Mouse (Mus musculus) bone marrow, adult 2 months (tissue): ENCODE results near the gene Plekhg3.

Source experiments
- CTCF ChIP-seq: fragments of 200-500 bp; IDR thresholded peaks from 2 replicates; pipeline ENCODE4 v1.5.1; 2011; ENCODE audit warnings: low read length, control low read depth; ENCODE audit not compliant: control insufficient read depth, insufficient read depth
- POLR2A ChIP-seq: fragments of 200-500 bp; IDR thresholded peaks from 2 replicates; pipeline ENCODE4 v1.6.1; 2011; ENCODE audit warnings: low read depth, mild to moderate bottlenecking, control low read depth, low read length, borderline replicate concordance; ENCODE audit not compliant: control insufficient read depth

DNA sequence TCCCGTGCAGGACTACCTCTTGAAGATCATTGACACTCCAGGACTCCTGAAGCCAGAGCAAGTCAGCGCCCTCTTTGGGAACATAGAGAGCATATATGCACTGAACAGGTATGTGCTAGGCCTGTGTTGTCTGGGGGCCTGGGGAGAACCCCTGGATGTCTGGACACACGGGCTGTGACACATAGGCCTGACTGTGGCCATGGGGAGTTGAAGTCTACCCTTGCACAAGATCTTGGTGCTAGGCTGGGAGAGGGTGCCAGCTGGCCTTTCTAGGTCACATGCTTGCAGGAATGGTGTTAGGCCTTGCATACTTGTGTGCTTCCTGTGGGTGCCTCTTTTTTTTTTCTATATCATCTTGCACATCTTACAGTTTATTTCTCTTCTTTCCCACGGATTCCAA, 31.5 kb downstream of the Plekhg3 start:
- no peak for TF ChIP-seq POLR2A
- TF ChIP-seq CTCF = no peak
